Mouse (Mus musculus) CH12.LX (cell line): ENCODE data around the gene Mcf2l. TPM values are rescaled to one million over a fixed set of nuclear protein-coding genes. Genes with fewer than 3 reads are reported as not detected.

ENCODE experiments used
- DNase-seq: peaks from one replicate; pipeline ENCODE4 v3.0.0-alpha.2; 2013; ENCODE audit errors: extremely low read depth
- H3K27ac ChIP-seq: 2 replicates; pipeline ENCODE4 v1.5.1; 2012; ENCODE audit warnings: low read depth, mild to moderate bottlenecking, control low read depth, moderate library complexity; ENCODE audit not compliant: insufficient read depth
- H3K27me3 ChIP-seq: replicated peaks from 2 replicates; pipeline ENCODE3; 2012; ENCODE audit warnings: inconsistent platforms
- H3K36me3 ChIP-seq, 2 experiments: replicated peaks in 1 of 2; 2 replicates each; pipeline versions ENCODE3 to v1.6.1; 2012; ENCODE audit warnings: inconsistent platforms in 1 of 2, low read length in 1 of 2, mild to moderate bottlenecking in 1 of 2, mixed read lengths in 1 of 2, moderate library complexity in 1 of 2; ENCODE audit not compliant: control insufficient read depth in 1 of 2, insufficient read depth in 1 of 2
- H3K4me1 ChIP-seq, 2 experiments: 2 replicates each; pipeline ENCODE4 v1.6.1; 2012; ENCODE audit warnings: inconsistent platforms in 1 of 2, moderate library complexity in 1 of 2; ENCODE audit not compliant: insufficient read depth in 2 of 2, control insufficient read depth in 1 of 2
- H3K4me2 ChIP-seq: 2 replicates; pipeline ENCODE4 v1.6.1; 2012; ENCODE audit warnings: low read depth, mild to moderate bottlenecking, control low read depth; ENCODE audit not compliant: poor library complexity, insufficient read depth, severe bottlenecking
- H3K4me3 ChIP-seq, 3 experiments: fragments of 150-350 bp in 1 of 3; sonication (generic) in 1 of 3; replicated peaks in 1 of 3; 2 replicates each; pipeline versions ENCODE3 to v1.5.1; 2011 to 2012; ENCODE audit warnings: low read depth in 2 of 3, low read length in 2 of 3, mild to moderate bottlenecking in 2 of 3, moderate library complexity in 2 of 3, control low read depth in 1 of 3, improper control_type of control experiment in 1 of 3, inconsistent platforms in 1 of 3, mixed read lengths in 1 of 3; ENCODE audit not compliant: poor library complexity in 1 of 3
- H3K79me2 ChIP-seq: replicated peaks from 2 replicates; pipeline ENCODE4 v1.6.1; 2012; ENCODE audit warnings: mild to moderate bottlenecking, moderate library complexity; ENCODE audit not compliant: control insufficient read depth, poor library complexity, insufficient read depth, severe bottlenecking; ENCODE audit errors: extremely low read depth
- H3K9ac ChIP-seq: 2 replicates; pipeline ENCODE4 v1.6.1; 2012; ENCODE audit warnings: low read depth, mild to moderate bottlenecking, control low read depth, moderate library complexity; ENCODE audit not compliant: insufficient read depth
- H3K9me3 ChIP-seq: replicated peaks from 2 replicates; pipeline ENCODE3; 2012; ENCODE audit warnings: low read length, inconsistent platforms, mixed read lengths
- CHD2 ChIP-seq: IDR thresholded peaks from 2 replicates; pipeline ENCODE4 v1.6.1; 2011; ENCODE audit warnings: low read length, improper control_type of control experiment
- E2F4 ChIP-seq: IDR thresholded peaks from 2 replicates; pipeline ENCODE4 v1.6.1; 2011; ENCODE audit warnings: low read depth, low read length, improper control_type of control experiment; ENCODE audit not compliant: insufficient replicate concordance
- ETS1 ChIP-seq: conservative IDR thresholded peaks from 2 replicates; pipeline ENCODE4 v1.6.1; 2012; ENCODE audit warnings: low read depth, mild to moderate bottlenecking, inconsistent platforms, low read length, improper control_type of control experiment, moderate library complexity
- JUND ChIP-seq: conservative IDR thresholded peaks from 2 replicates; pipeline ENCODE4 v1.6.1; 2011; ENCODE audit warnings: low read depth, low read length, improper control_type of control experiment
- MAFK ChIP-seq: IDR thresholded peaks from 2 replicates; pipeline ENCODE4 v1.6.1; 2011; ENCODE audit warnings: low read length, improper control_type of control experiment; ENCODE audit not compliant: insufficient replicate concordance
- MXI1 ChIP-seq: IDR thresholded peaks from 2 replicates; pipeline ENCODE4 v1.6.1; 2011; ENCODE audit warnings: mild to moderate bottlenecking, low read depth, low read length, improper control_type of control experiment
- POLR2A ChIP-seq: IDR thresholded peaks from 2 replicates; pipeline ENCODE4 v1.6.1; 2011; ENCODE audit warnings: low read depth, mild to moderate bottlenecking, improper control_type of control experiment, low read length
- POLR2AphosphoS2 ChIP-seq: IDR thresholded peaks from 2 replicates; pipeline ENCODE4 v1.6.1; 2011; ENCODE audit warnings: low read depth, low read length, improper control_type of control experiment
- RCOR1 ChIP-seq: conservative IDR thresholded peaks from 2 replicates; pipeline ENCODE4 v1.6.1; 2012; ENCODE audit warnings: low read depth, mild to moderate bottlenecking, inconsistent platforms, low read length, improper control_type of control experiment
- TBP ChIP-seq: conservative IDR thresholded peaks from 2 replicates; pipeline ENCODE4 v1.6.1; 2011; ENCODE audit warnings: low read depth, low read length, improper control_type of control experiment
- TCF12 ChIP-seq: IDR thresholded peaks from 2 replicates; pipeline ENCODE4 v1.6.1; 2014; ENCODE audit warnings: low read depth, mild to moderate bottlenecking, inconsistent platforms, low read length, improper control_type of control experiment
- USF2 ChIP-seq: conservative IDR thresholded peaks from 2 replicates; pipeline ENCODE4 v1.6.1; 2011; ENCODE audit warnings: low read depth, low read length, improper control_type of control experiment
- ZKSCAN1 ChIP-seq: IDR thresholded peaks from 2 replicates; pipeline ENCODE4 v1.6.1; 2012; ENCODE audit warnings: low read depth, inconsistent platforms, low read length, improper control_type of control experiment, borderline replicate concordance
- ZMIZ1 ChIP-seq: IDR thresholded peaks from 2 replicates; pipeline ENCODE4 v1.6.1; 2012; ENCODE audit warnings: low read depth, mild to moderate bottlenecking, inconsistent platforms, low read length, improper control_type of control experiment
- ZNF384 ChIP-seq: IDR thresholded peaks from 2 replicates; pipeline ENCODE4 v1.6.1; 2012; ENCODE audit warnings: low read depth, low read length, improper control_type of control experiment, inconsistent platforms
- dilution Hi-C: fragments of 300-500 bp; cut with MboI; formaldehyde crosslinking; loops from 2 replicates; pipeline ENCODE4 v1.14.3; 2020; ENCODE audit warnings: low sequenced_read_pairs; ENCODE audit not compliant: extremely low pct_unique_long_range_greater_than_20kb, extremely low pct_ligation_motif_present
- in situ Hi-C: fragments of 300-500 bp; cut with MboI; formaldehyde crosslinking; loops from 3 replicates; pipeline ENCODE4 v1.14.3; 2019; ENCODE audit warnings: low sequenced_read_pairs, low pct_ligation_motif_present, low pct_unique_long_range_greater_than_20kb, mixed read lengths
- polyA plus RNA-seq: library from polyadenylated mRNA; unstranded; fragments of >175 nt; gene quantifications from 2 replicates; pipeline ENCODE4 v1.2.1, GENCODE M21; 2012; ENCODE audit warnings: low read depth; ENCODE audit not compliant: insufficient read length
- total RNA-seq, 2 experiments: library from RNA; depleted of rRNA; stranded (reverse); fragments of 300-350 nt in 1 of 2; fragments of >200 nt in 1 of 2; gene quantifications; 2 replicates each; pipeline ENCODE4 v1.2.3; 2012 to 2014

Gene Mcf2l
- total and polyA plus RNA-seq, 3 experiments: not detected

GRCm38 (mm10) chr8:13063112-13063511 is 189.5 kb downstream of the Mcf2l start:
- TF ChIP-seq JUND (no peak), USF2 (no peak), TBP (no peak), ZNF384 (no peak), POLR2A (no peak), ZKSCAN1 (no peak), POLR2AphosphoS2 (no peak), ETS1 (no peak), ZMIZ1 (no peak), MXI1 (no peak), MAFK (no peak), CHD2 (no peak), E2F4 (no peak), TCF12 (no peak), RCOR1 (no peak)
- Histone ChIP-seq H3K27me3 (peaks cover 61% of the 10 kb centered on the region), H3K27ac (no peak overlapping the region), H3K9ac (no peak overlapping the region), H3K36me3 (no peaks in the 10 kb centered on the region), H3K4me1 (no peaks in the 10 kb centered on the region), H3K4me2 (no peak overlapping the region), H3K4me3 (no peak overlapping the region), H3K79me2 (no peaks in the 10 kb centered on the region), H3K9me3 (no peaks in the 10 kb centered on the region)
- no peak for DNase-seq
- in situ Hi-C loops: no loop called here
- dilution Hi-C loops: no loop called here

Other genes starting within 250 kb of the Mcf2l start
- gene Tubgcp3, start 201.6 kb upstream of the Mcf2l start, total RNA-seq (2012; rRNA removed): 30.3 and 33.4 TPM in 2 replicates
- 25.1 and 29.7 TPM in 2 replicates for gene Tubgcp3, start 201.6 kb upstream of the Mcf2l start, total RNA-seq (2014; rRNA removed)
- 44.0 and 48.7 TPM in 2 replicates for gene Tubgcp3, start 201.6 kb upstream of the Mcf2l start, polyA plus RNA-seq
- gene Atp11a, start 116.8 kb upstream of the Mcf2l start, total RNA-seq (2012; rRNA removed): 0.21 and 0.34 TPM in 2 replicates
- 0.12 TPM in 2 replicates for gene Atp11a, start 116.8 kb upstream of the Mcf2l start, total RNA-seq (2014; rRNA removed)
- gene Atp11a, start 116.8 kb upstream of the Mcf2l start, polyA plus RNA-seq: 0.27 TPM in 2 replicates
- gene F7, start 152.2 kb downstream of the Mcf2l start, total RNA-seq (2012; rRNA removed): not detected in 2 replicates
- not detected in 2 replicates for gene F7, start 152.2 kb downstream of the Mcf2l start, total RNA-seq (2014; rRNA removed)
- gene F7, start 152.2 kb downstream of the Mcf2l start, polyA plus RNA-seq: not detected in 2 replicates
- gene F10, start 163.5 kb downstream of the Mcf2l start, total RNA-seq (2012; rRNA removed): not detected in 2 replicates
- not detected in 2 replicates for gene F10, start 163.5 kb downstream of the Mcf2l start, total RNA-seq (2014; rRNA removed)
- not detected in 2 replicates for gene F10, start 163.5 kb downstream of the Mcf2l start, polyA plus RNA-seq
- 0.08 and 0.21 TPM in 2 replicates for gene Proz, start 187.1 kb downstream of the Mcf2l start, total RNA-seq (2012; rRNA removed)
- not detected in 2 replicates for gene Proz, start 187.1 kb downstream of the Mcf2l start, total RNA-seq (2014; rRNA removed)
- 0.94 and 0.95 TPM in 2 replicates for gene Proz, start 187.1 kb downstream of the Mcf2l start, polyA plus RNA-seq
- 21.6 and 24.2 TPM in 2 replicates for gene Pcid2, start 231.7 kb downstream of the Mcf2l start, total RNA-seq (2012; rRNA removed)
- 23.1 and 23.9 TPM in 2 replicates for gene Pcid2, start 231.7 kb downstream of the Mcf2l start, total RNA-seq (2014; rRNA removed)
- gene Pcid2, start 231.7 kb downstream of the Mcf2l start, polyA plus RNA-seq: 28.5 and 32.5 TPM in 2 replicates
- gene Cul4a, start 231.8 kb downstream of the Mcf2l start, total RNA-seq (2012; rRNA removed): 21.4 and 23.9 TPM in 2 replicates
- 25.6 and 27.0 TPM in 2 replicates for gene Cul4a, start 231.8 kb downstream of the Mcf2l start, total RNA-seq (2014; rRNA removed)
- 14.1 and 15.6 TPM in 2 replicates for gene Cul4a, start 231.8 kb downstream of the Mcf2l start, polyA plus RNA-seq